7 mouse cellular contexts compared by ENCODE assay signal in genomic region chr17:12224551-12224950, GRCm38 (mm10).
DNase-seq lines count a peak whose midpoint lies in the region; ATAC-seq and TF ChIP-seq lines count a peak whose summit lies in the region.
"Not testable (repeated sequence)": the region's sequence is repeated elsewhere in the genome, so short reads cannot be mapped to it uniquely, and the experiment has no call there.

No protein-coding gene starts in this region.

- H3K4me3 ChIP-seq in forebrain, postnatal 0 days (ENCODE audit: low read depth, low read length); hindbrain, postnatal 0 days (ENCODE audit: low read length); midbrain, embryonic 13.5 days (replicated peaks): not testable (repeated sequence)

- peak; percentile 93 for DNase-seq in brain, adult 2 months (ENCODE audit: low read depth, low spot score)
- DNase-seq in cerebellum, adult 11-12 months, result peak; percentile 92
- DNase-seq in cerebellum, adult 9-10 months, result peak; percentile 91
- DNase-seq in cerebellum, postnatal 25 days, result peak; percentile 85 to 87
- DNase-seq in forebrain, postnatal 0 days, result peak; percentile 20
- peak; percentile 63 for DNase-seq in hindbrain, postnatal 0 days (ENCODE audit: low spot score)

- not testable (repeated sequence) for H3K4me1 ChIP-seq in forebrain, postnatal 0 days (ENCODE audit: insufficient read depth); hindbrain, postnatal 0 days (ENCODE audit: insufficient read depth, low read length); midbrain, embryonic 13.5 days (replicated peaks)

- 60% methylated on average over 5 of the region's 7 CpGs for WGBS in forebrain, postnatal 0 days
- WGBS in hindbrain, postnatal 0 days, result 64% methylated on average over 5 of the region's 7 CpGs
- 93% methylated on average over 7 of the region's 7 CpGs for WGBS in midbrain, embryonic 13.5 days

- not testable (repeated sequence) for H3K4me2 ChIP-seq in forebrain, postnatal 0 days (ENCODE audit: low read depth); hindbrain, postnatal 0 days (ENCODE audit: low read depth, low read length); midbrain, embryonic 13.5 days (replicated peaks)

- H3K27me3 ChIP-seq in forebrain, postnatal 0 days (ENCODE audit: insufficient read depth, low read length); hindbrain, postnatal 0 days (ENCODE audit: insufficient read depth, low read length); midbrain, embryonic 13.5 days: not testable (repeated sequence)

- TF ChIP-seq CTCF in forebrain, postnatal 0 days (IDR thresholded peaks at IDR 0.05; ENCODE audit: low read depth); hindbrain, postnatal 0 days (IDR thresholded peaks at IDR 0.05; ENCODE audit: low read depth): not testable (repeated sequence)

- H3K36me3 ChIP-seq in forebrain, postnatal 0 days (ENCODE audit: insufficient read depth), result peaks cover 41% of the 10 kb centered on the region
- peaks cover 36% of the 10 kb centered on the region for H3K36me3 ChIP-seq in hindbrain, postnatal 0 days (ENCODE audit: insufficient read depth, low read length)
- H3K36me3 ChIP-seq in midbrain, embryonic 13.5 days, result peaks cover 61% of the 10 kb centered on the region

- not testable (repeated sequence) for H3K27ac ChIP-seq in forebrain, postnatal 0 days (ENCODE audit: low read depth, low read length); hindbrain, postnatal 0 days; midbrain, embryonic 13.5 days

- not testable (repeated sequence) for H3K9ac ChIP-seq in forebrain, postnatal 0 days; hindbrain, postnatal 0 days (replicated peaks; ENCODE audit: low read length); midbrain, embryonic 13.5 days (replicated peaks)

- not testable (repeated sequence) for ATAC-seq in forebrain, postnatal 0 days
- peak; percentile 72 for ATAC-seq in hindbrain, postnatal 0 days
- 0 out of 2 replicates have a peak, but pooled peaks have one; percentile 35 for ATAC-seq in midbrain, embryonic 13.5 days

- not testable (repeated sequence) for H3K9me3 ChIP-seq in forebrain, postnatal 0 days (ENCODE audit: low read length); hindbrain, postnatal 0 days (ENCODE audit: low read length); midbrain, embryonic 13.5 days

Comparison
In these comparisons a context has a peak if more than half of its experiments do, and no peak if none do; other contexts are left out.
1. DNase-seq: peak in every context shown above with its lines; median percentile 93 in brain, adult 2 months; 92 in cerebellum, adult 11-12 months; 91 in cerebellum, adult 9-10 months; 86 in cerebellum, postnatal 25 days; 63 in hindbrain, postnatal 0 days; 20 in forebrain, postnatal 0 days.